Mouse (Mus musculus) cortical plate, adult 2 months (tissue): ENCODE data around the gene Gm28374. TPM values are rescaled to one million over a fixed set of nuclear protein-coding genes. Genes with fewer than 3 reads are reported as not detected.
"Not testable (repeated sequence)": the region's sequence is repeated elsewhere in the genome, so short reads cannot be mapped to it uniquely, and the experiment has no call there.

Experiments
- H3K27ac ChIP-seq: fragments of 200-500 bp; 2 replicates; pipeline ENCODE4 v1.5.1; 2012; ENCODE audit warnings: low read length, control low read depth, inconsistent platforms; ENCODE audit not compliant: insufficient read depth
- H3K4me1 ChIP-seq: fragments of 200-500 bp; 2 replicates; pipeline ENCODE4 v1.6.1; 2011; ENCODE audit warnings: low read length; ENCODE audit not compliant: control insufficient read depth, insufficient read depth
- H3K4me3 ChIP-seq: fragments of 200-500 bp; 2 replicates; pipeline ENCODE4 v1.5.1; 2011; ENCODE audit warnings: mild to moderate bottlenecking, low read length, control low read depth; ENCODE audit not compliant: insufficient read depth
- CTCF ChIP-seq: fragments of 200-500 bp; IDR thresholded peaks from 2 replicates; pipeline ENCODE4 v1.5.1; 2011; ENCODE audit warnings: mild to moderate bottlenecking, control low read depth, low read length; ENCODE audit not compliant: insufficient read depth; ENCODE audit errors: extremely low read depth
- POLR2A ChIP-seq: fragments of 200-500 bp; IDR thresholded peaks from 2 replicates; pipeline ENCODE4 v1.6.1; 2011; ENCODE audit warnings: mild to moderate bottlenecking, low read length, control low read depth; ENCODE audit not compliant: insufficient read depth; ENCODE audit errors: extremely low read depth
- polyA plus RNA-seq: library from polyadenylated mRNA; depleted of rRNA; stranded (reverse); fragments of >200 nt; gene quantifications from 2 replicates; pipeline ENCODE4 v1.2.3, GENCODE M21; 2012

Gm28374 gene
- polyA plus RNA-seq, 1 experiment: 0.67 TPM

GRCm38 (mm10) chr19:6047154-6047898 is 34.7 kb downstream of the Gm28374 start:
- peaks cover 6% of the 10 kb centered on the region for H3K4me1 ChIP-seq
- peak overlapping the region; percentile 81 for H3K4me3 ChIP-seq
- TF ChIP-seq CTCF (no peak), POLR2A (no peak)
- peak overlapping the region; percentile 48; the same call in 1 of the 2 replicates for H3K27ac ChIP-seq

- no peak for TF ChIP-seq CTCF
- TF ChIP-seq POLR2A: peak; percentile 79
Observed at GRCm38 (mm10) chr19:6046294-6047153, 35.5 kb downstream of the Gm28374 start, which contains the start of gene Syvn1. Gene Syvn1, plus strand, starts transcription at chr19:6046576.

GRCm38 (mm10) chr19:6045366-6046293 is 36.4 kb downstream of the Gm28374 start:
- Histone ChIP-seq H3K27ac (peak overlapping the region; percentile 95), H3K4me3 (peak overlapping the region; percentile 81), H3K4me1 (peaks cover 6% of the 10 kb centered on the region)
- no peak for TF ChIP-seq CTCF
- TF ChIP-seq POLR2A: no peak

More at GRCm38 (mm10) chr19:6046294-6047153, 35.5 kb downstream of the Gm28374 start, which contains the start of gene Syvn1:
- peaks cover 6% of the 10 kb centered on the region for H3K4me1 ChIP-seq
- peak within 1 kb of the TSS; percentile 95 for H3K27ac ChIP-seq
- peak within 1 kb of the TSS; percentile 81 for H3K4me3 ChIP-seq

DNA sequence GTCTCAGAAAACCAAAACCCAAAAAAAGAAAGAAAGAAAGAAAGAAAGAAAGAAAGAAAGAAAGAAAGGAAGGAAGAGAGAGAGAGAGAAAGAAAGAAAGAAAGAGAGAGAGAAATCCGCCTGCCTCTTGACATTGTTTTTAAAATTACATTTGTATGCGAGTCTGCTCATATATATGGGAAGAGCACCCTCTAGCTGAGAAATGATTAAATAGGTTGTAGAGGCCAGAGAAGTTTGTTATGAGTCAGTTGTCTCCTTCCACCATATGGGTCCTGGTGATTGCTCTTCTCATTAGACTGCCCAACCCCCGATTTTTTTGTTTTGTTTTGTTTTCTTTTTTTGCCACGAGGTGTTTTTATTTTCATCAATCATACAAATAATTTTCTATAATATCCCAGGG is 38.0 kb downstream of the Gm28374 start:
- not testable (repeated sequence) for H3K27ac ChIP-seq, H3K4me1 ChIP-seq, H3K4me3 ChIP-seq

- H3K27ac ChIP-seq: no peak overlapping the region
- H3K4me3 ChIP-seq: no peak overlapping the region
- H3K4me1 ChIP-seq: 0 out of 2 replicates have a peak, but pooled peaks cover 2% of the 10 kb centered on the region
- TF ChIP-seq CTCF: no peak
- no peak for TF ChIP-seq POLR2A
Observed at GRCm38 (mm10) chr19:6042293-6042692, 39.8 kb downstream of the Gm28374 start.

DNA sequence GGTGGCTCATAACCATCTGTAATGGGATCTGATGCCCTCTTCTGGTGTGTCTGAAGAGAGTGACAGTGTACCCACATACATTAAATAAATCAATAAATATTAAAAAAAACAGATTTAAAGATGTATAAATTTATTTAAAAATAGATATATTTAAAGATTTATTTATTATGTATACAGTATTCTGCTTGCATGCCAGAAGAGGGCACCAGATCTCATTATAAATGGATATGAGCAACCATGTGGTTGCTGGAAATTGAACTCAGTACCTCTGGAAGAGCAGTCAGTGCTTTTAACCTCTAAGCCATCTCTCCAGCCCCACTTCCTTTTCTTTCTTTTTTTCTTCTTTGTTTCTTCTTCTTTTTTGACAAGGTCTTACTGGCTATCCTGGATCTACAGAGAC is 42.1 kb downstream of the Gm28374 start:
- H3K4me1 ChIP-seq: no peaks in the 10 kb centered on the region
- no peak for TF ChIP-seq CTCF
- no peak for TF ChIP-seq POLR2A
- no peak overlapping the region for H3K27ac ChIP-seq
- H3K4me3 ChIP-seq: no peak overlapping the region

GRCm38 (mm10) chr19:6038326-6038725 is 43.7 kb downstream of the Gm28374 start:
- Histone ChIP-seq H3K4me3 (no peak overlapping the region), H3K4me1 (no peaks in the 10 kb centered on the region), H3K27ac (no peak overlapping the region)
- no peak for TF ChIP-seq CTCF
- no peak for TF ChIP-seq POLR2A

DNA sequence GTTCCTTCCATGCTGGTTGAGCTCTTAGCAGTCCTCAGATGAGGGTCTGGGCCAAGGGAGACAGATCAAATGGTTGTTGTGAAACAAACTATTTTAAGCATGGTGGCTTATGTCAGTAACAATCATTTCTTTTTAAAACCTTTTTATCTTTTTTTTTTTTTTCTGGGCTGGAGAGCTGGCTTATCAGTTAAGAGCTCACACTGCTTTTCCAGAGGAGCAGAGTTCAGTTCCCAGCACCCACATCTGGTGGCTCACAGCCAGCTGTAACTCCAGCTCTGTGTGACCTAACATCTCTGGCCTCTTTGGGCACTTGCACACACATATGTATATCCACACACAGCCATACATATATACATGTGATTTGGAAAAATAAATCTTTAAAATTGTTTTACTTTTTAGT is 44.4 kb downstream of the Gm28374 start:
- Histone ChIP-seq H3K4me1 (no peaks in the 10 kb centered on the region), H3K4me3 (no peak overlapping the region), H3K27ac (no peak overlapping the region)
- TF ChIP-seq POLR2A (no peak), CTCF (no peak)
